Mouse (Mus musculus) heart, embryonic 12.5 days (tissue): ENCODE results near the gene Avl9. TPM values are rescaled to one million over a fixed set of nuclear protein-coding genes. Genes with fewer than 3 reads are reported as not detected.
A peak's percentile ranks its signal among the peaks of the same experiment; 100 is the strongest.

ENCODE experiments used
- ATAC-seq: fragments of 200-750 bp; cut with Nextera tagmentation; 2 replicates; pipeline ENCODE4 v1.8.0; 2017; ENCODE audit warnings: moderate TSS enrichment, moderate library complexity; ENCODE audit not compliant: insufficient number of reproducible peaks, low FRiP score
- H3K27ac ChIP-seq: fragments of 300-500 bp; sonication (generic); 2 replicates; pipeline ENCODE4 v1.5.1; 2016; ENCODE audit warnings: mild to moderate bottlenecking, moderate library complexity; ENCODE audit not compliant: poor library complexity, severe bottlenecking
- H3K27me3 ChIP-seq: fragments of 300-500 bp; sonication (generic); replicated peaks from 2 replicates; pipeline ENCODE4 v1.6.1; 2016; ENCODE audit warnings: mild to moderate bottlenecking, moderate library complexity
- H3K36me3 ChIP-seq: fragments of 300-500 bp; sonication (generic); 2 replicates; pipeline ENCODE4 v1.6.1; 2016; ENCODE audit warnings: mild to moderate bottlenecking, moderate library complexity
- H3K4me1 ChIP-seq: fragments of 300-500 bp; sonication (generic); replicated peaks from 2 replicates; pipeline ENCODE4 v1.6.1; 2016; ENCODE audit warnings: mild to moderate bottlenecking
- H3K4me2 ChIP-seq: fragments of 300-500 bp; sonication (generic); 2 replicates; pipeline ENCODE4 v1.6.1; 2016; ENCODE audit warnings: mild to moderate bottlenecking, moderate library complexity
- H3K4me3 ChIP-seq: fragments of 300-500 bp; sonication (generic); 2 replicates; pipeline ENCODE4 v1.5.1; 2016; ENCODE audit warnings: mild to moderate bottlenecking
- H3K9ac ChIP-seq: fragments of 300-500 bp; sonication (generic); 2 replicates; pipeline ENCODE4 v1.6.1; 2016; ENCODE audit warnings: mild to moderate bottlenecking, moderate library complexity
- H3K9me3 ChIP-seq: fragments of 300-500 bp; sonication (generic); replicated peaks from 2 replicates; pipeline ENCODE4 v1.6.1; 2016; ENCODE audit warnings: mild to moderate bottlenecking, moderate library complexity
- WGBS: fragments of 180-500 bp; shearing (Covaris S2); methylation state at CpG from one replicate; pipeline ENCODE4 v1.1.7; 2016; 5-methylcytosine and 5-hydroxymethylcytosine counted together
- polyA plus RNA-seq: library from polyadenylated mRNA; unstranded; fragments of >200 nt; fragmentation: Nextera tagmentation; extraction: Ambion mirVana; gene quantifications from 2 replicates; pipeline ENCODE4 v1.2.1, GENCODE M21; 2016

The Avl9 gene
- polyA plus RNA-seq, 1 experiment from 2014 or later = 12.2 TPM

DNA sequence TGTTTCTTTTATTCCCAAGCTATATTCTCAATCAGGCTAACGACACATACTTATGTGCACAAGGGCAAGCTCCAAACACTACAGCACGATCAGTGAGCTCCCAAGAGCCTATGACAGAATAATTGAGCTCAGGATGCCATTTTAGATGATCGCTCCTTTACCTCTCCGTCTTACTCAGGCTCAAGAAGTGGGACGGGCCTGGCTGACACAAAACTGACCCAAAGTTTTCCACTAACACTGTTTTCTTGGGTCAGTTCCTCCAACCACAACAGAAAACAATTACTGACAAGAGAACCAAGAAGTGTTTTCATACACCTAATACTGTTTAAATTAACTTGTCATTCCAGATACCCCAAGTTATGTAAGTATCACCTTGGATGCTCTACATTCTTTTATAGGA is 80.1 kb downstream of the Avl9 start:
- Histone ChIP-seq H3K36me3 (no peaks in the 10 kb centered on the region), H3K9me3 (peaks cover 4% of the 10 kb centered on the region; the same call in 1 of the 2 replicates), H3K4me3 (no peak overlapping the region; the same call in 1 of the 2 replicates), H3K9ac (no peak overlapping the region), H3K27ac (no peak overlapping the region), H3K27me3 (no peaks in the 10 kb centered on the region), H3K4me1 (peaks cover 25% of the 10 kb centered on the region), H3K4me2 (peak overlapping the region; percentile 80)
- ATAC-seq = no peak
- 84% methylated on average over 5 of the region's 5 CpGs for WGBS

DNA sequence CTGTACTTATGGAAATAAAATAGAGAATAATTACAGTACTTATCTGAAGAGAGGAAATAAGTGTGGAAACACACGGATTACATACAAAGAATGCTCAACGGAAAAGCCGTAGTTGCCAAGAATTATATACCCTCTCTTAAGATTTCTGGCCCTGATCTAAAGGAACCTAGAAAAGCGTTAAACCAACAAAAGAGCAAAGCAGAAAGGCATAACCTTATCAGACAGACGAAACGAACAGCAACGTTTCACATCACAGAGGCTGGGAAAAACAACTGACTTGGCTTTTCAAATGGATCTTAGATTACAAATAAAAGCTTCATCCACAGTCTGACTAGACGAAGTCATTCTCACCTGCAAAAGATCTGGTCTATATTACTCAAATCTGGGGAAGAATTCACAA is 81.5 kb downstream of the Avl9 start:
- no peak for ATAC-seq
- Histone ChIP-seq H3K27me3 (no peaks in the 10 kb centered on the region), H3K4me1 (peaks cover 25% of the 10 kb centered on the region), H3K9ac (peak overlapping the region; percentile 99), H3K36me3 (no peaks in the 10 kb centered on the region), H3K9me3 (no peaks in the 10 kb centered on the region; the same call in 1 of the 2 replicates), H3K4me3 (peak overlapping the region; percentile 94), H3K27ac (peak overlapping the region; percentile 100), H3K4me2 (peak overlapping the region; percentile 80)
- 5% methylated on average over 8 of the region's 8 CpGs for WGBS

- ATAC-seq = peak; percentile 62; the same call in 1 of the 2 replicates
- H3K9me3 ChIP-seq = no peaks in the 10 kb centered on the region; the same call in 1 of the 2 replicates
- peak overlapping the region; percentile 99 for H3K9ac ChIP-seq
- peak overlapping the region; percentile 94 for H3K4me3 ChIP-seq
- H3K36me3 ChIP-seq = no peaks in the 10 kb centered on the region
- H3K27me3 ChIP-seq = no peaks in the 10 kb centered on the region
- H3K27ac ChIP-seq = peak overlapping the region; percentile 100
- WGBS = under 1% methylated on average over 16 of the region's 16 CpGs
- peak overlapping the region; percentile 80 for H3K4me2 ChIP-seq
- peaks cover 25% of the 10 kb centered on the region for H3K4me1 ChIP-seq
Observed at GRCm38 (mm10) chr6:56796668-56797141, 82.0 kb downstream of the Avl9 start.

- Histone ChIP-seq H3K4me1 (peaks cover 25% of the 10 kb centered on the region), H3K27ac (peak within 1 kb of the TSS; percentile 100), H3K27me3 (no peaks in the 10 kb centered on the region), H3K9me3 (no peaks in the 10 kb centered on the region; the same call in 1 of the 2 replicates), H3K4me3 (peak within 1 kb of the TSS; percentile 94), H3K9ac (peak within 1 kb of the TSS; percentile 99), H3K4me2 (peak within 1 kb of the TSS; percentile 80), H3K36me3 (no peaks in the 10 kb centered on the region)
- WGBS = under 1% methylated on average over 98 of the region's 98 CpGs
- peak; percentile 94 for ATAC-seq
Observed at GRCm38 (mm10) chr6:56797311-56798151, 82.8 kb downstream of the Avl9 start, which contains the start of gene Kbtbd2. Kbtbd2 (minus strand) TSS chr6:56797813.

- Histone ChIP-seq H3K27ac (peak overlapping the region; percentile 100), H3K36me3 (no peaks in the 10 kb centered on the region), H3K27me3 (no peaks in the 10 kb centered on the region), H3K4me3 (peak overlapping the region; percentile 94), H3K4me2 (peak overlapping the region; percentile 80), H3K4me1 (peaks cover 25% of the 10 kb centered on the region), H3K9me3 (no peaks in the 10 kb centered on the region), H3K9ac (peak overlapping the region; percentile 99)
- 13% methylated on average over 8 of the region's 8 CpGs for WGBS
- ATAC-seq = no peak; the same call in 1 of the 2 replicates
Observed at GRCm38 (mm10) chr6:56798152-56798465, 83.4 kb downstream of the Avl9 start.

- no peak overlapping the region for H3K9ac ChIP-seq
- H3K9me3 ChIP-seq = no peaks in the 10 kb centered on the region
- H3K4me3 ChIP-seq = no peak overlapping the region
- H3K27me3 ChIP-seq = no peaks in the 10 kb centered on the region
- no peak overlapping the region for H3K27ac ChIP-seq
- H3K4me1 ChIP-seq = no peaks in the 10 kb centered on the region
- no peak overlapping the region for H3K4me2 ChIP-seq
- H3K36me3 ChIP-seq = no peaks in the 10 kb centered on the region
- WGBS = 83% methylated on average over 4 of the region's 4 CpGs
- no peak for ATAC-seq
Observed at GRCm38 (mm10) chr6:56805026-56805425, 90.3 kb downstream of the Avl9 start.

- Histone ChIP-seq H3K36me3 (no peaks in the 10 kb centered on the region), H3K9me3 (no peaks in the 10 kb centered on the region), H3K4me2 (no peak overlapping the region), H3K27ac (no peak overlapping the region), H3K4me3 (no peak overlapping the region), H3K27me3 (no peaks in the 10 kb centered on the region), H3K4me1 (no peaks in the 10 kb centered on the region), H3K9ac (no peak overlapping the region)
- WGBS = 70% methylated on average over 2 of the region's 2 CpGs
- ATAC-seq = no peak
Observed at GRCm38 (mm10) chr6:56806195-56806594, 91.5 kb downstream of the Avl9 start.

- Histone ChIP-seq H3K4me2 (no peak overlapping the region), H3K4me1 (no peaks in the 10 kb centered on the region), H3K27me3 (no peaks in the 10 kb centered on the region), H3K4me3 (no peak overlapping the region), H3K9ac (no peak overlapping the region), H3K9me3 (no peaks in the 10 kb centered on the region), H3K36me3 (no peaks in the 10 kb centered on the region), H3K27ac (no peak overlapping the region)
- WGBS = 16% methylated on average over 3 of the region's 3 CpGs
- ATAC-seq = peak; percentile 64; the same call in 1 of the 2 replicates
Observed at GRCm38 (mm10) chr6:56808656-56809055, 94.0 kb downstream of the Avl9 start.

Other genes starting within 250 kb of the Avl9 start
- 2.7 and 3.5 TPM in 2 replicates for gene Pde1c, start 145.8 kb upstream of the Avl9 start, polyA plus RNA-seq
- 97.4 and 101 TPM in 2 replicates for gene Lsm5, start 10.2 kb upstream of the Avl9 start, polyA plus RNA-seq
- 37.0 and 40.2 TPM in 2 replicates for gene Kbtbd2, start 82.9 kb downstream of the Avl9 start, polyA plus RNA-seq
- 151 and 154 TPM in 2 replicates for gene Fkbp9, start 117.2 kb downstream of the Avl9 start, polyA plus RNA-seq
- 74.8 and 77.4 TPM in 2 replicates for gene Nt5c3, start 209.0 kb downstream of the Avl9 start, polyA plus RNA-seq
- gene Vmn1r4, start 209.1 kb downstream of the Avl9 start, polyA plus RNA-seq = 0.10 and 0.12 TPM in 2 replicates